Mouse (Mus musculus) cerebellum, adult (tissue): ENCODE data around the gene Ppp6r3.
A peak's percentile ranks its signal among the peaks of the same experiment; 100 is the strongest.
"Not testable (repeated sequence)": the region's sequence is repeated elsewhere in the genome, so short reads cannot be mapped to it uniquely, and the experiment has no call there.

Experiments
- ATAC-seq: cut with Nextera tagmentation; 2 replicates; pipeline ENCODE4 v1.9.2; 2017; ENCODE audit warnings: mild to moderate bottlenecking, moderate library complexity, mixed read lengths; ENCODE audit not compliant: insufficient number of reproducible peaks, low FRiP score, low TSS enrichment

The Ppp6r3 gene

GRCm38 (mm10) chr19:3575632-3576384, at the start of gene Ppp6r3:
Ppp6r3 (minus strand) TSS chr19:3575749.
- peak; percentile 93 for ATAC-seq

GRCm38 (mm10) chr19:3625111-3625510, 49.6 kb upstream of the Ppp6r3 start:
- ATAC-seq: no peak

- ATAC-seq: no peak; the same call in 1 of the 2 replicates
Observed at GRCm38 (mm10) chr19:3623824-3624223, 48.3 kb upstream of the Ppp6r3 start.

- ATAC-seq: no peak
Observed at GRCm38 (mm10) chr19:3623294-3623693, 47.7 kb upstream of the Ppp6r3 start.

GRCm38 (mm10) chr19:3620871-3621270, 45.3 kb upstream of the Ppp6r3 start:
- ATAC-seq: no peak

- ATAC-seq: no peak
Observed at GRCm38 (mm10) chr19:3619359-3619758, 43.8 kb upstream of the Ppp6r3 start.

GRCm38 (mm10) chr19:3613991-3614390, 38.4 kb upstream of the Ppp6r3 start:
- ATAC-seq: no peak

- no peak for ATAC-seq
Observed at GRCm38 (mm10) chr19:3612534-3613273, 37.2 kb upstream of the Ppp6r3 start.

- no peak for ATAC-seq
Observed at GRCm38 (mm10) chr19:3611730-3612129, 36.2 kb upstream of the Ppp6r3 start.

GRCm38 (mm10) chr19:3610886-3611285, 35.3 kb upstream of the Ppp6r3 start:
- no peak; the same call in 1 of the 2 replicates for ATAC-seq

- ATAC-seq: no peak
Observed at GRCm38 (mm10) chr19:3609826-3610225, 34.3 kb upstream of the Ppp6r3 start.

- no peak for ATAC-seq
Observed at GRCm38 (mm10) chr19:3594316-3594715, 18.8 kb upstream of the Ppp6r3 start.

- ATAC-seq: no peak
Observed at GRCm38 (mm10) chr19:3593379-3594055, 18.0 kb upstream of the Ppp6r3 start.

GRCm38 (mm10) chr19:3589968-3590367, 14.4 kb upstream of the Ppp6r3 start:
- ATAC-seq: no peak

GRCm38 (mm10) chr19:3589547-3589946, 14.0 kb upstream of the Ppp6r3 start:
- ATAC-seq: no peak

- ATAC-seq: not testable (repeated sequence)
Observed at GRCm38 (mm10) chr19:3587729-3588128, 12.2 kb upstream of the Ppp6r3 start.

- no peak for ATAC-seq
Observed at GRCm38 (mm10) chr19:3586540-3586939, 11.0 kb upstream of the Ppp6r3 start.

- no peak for ATAC-seq
Observed at GRCm38 (mm10) chr19:3586026-3586425, 10.5 kb upstream of the Ppp6r3 start.

GRCm38 (mm10) chr19:3581326-3581725, 5.8 kb upstream of the Ppp6r3 start:
- no peak for ATAC-seq

GRCm38 (mm10) chr19:3577911-3578290, 2.4 kb upstream of the Ppp6r3 start:
- no peak for ATAC-seq

GRCm38 (mm10) chr19:3577265-3577910, 1.8 kb upstream of the Ppp6r3 start:
- no peak for ATAC-seq
